Mouse (Mus musculus) kidney, postnatal 4 days (tissue): ENCODE data around the gene Olfr804.

Experiments
- DNase-seq, 2 experiments: peaks; one replicate each; pipeline ENCODE4 v3.0.0; 2021; ENCODE audit warnings: mixed read lengths in 2 of 2

Gene Olfr804

GRCm38 (mm10) chr10:129702910-129703309, at the start of gene Olfr804:
Gene Olfr804 (plus strand): TSS chr10:129703210.
- no peak for DNase-seq

GRCm38 (mm10) chr10:129657394-129657793, 45.6 kb upstream of the Olfr804 start, which contains the start of gene Olfr800:
Gene Olfr800 (plus strand): TSS chr10:129657694.
- DNase-seq, result no peak

GRCm38 (mm10) chr10:129673765-129674164, 29.2 kb upstream of the Olfr804 start, which contains the start of gene Olfr801:
Gene Olfr801 (minus strand): TSS chr10:129673865.
- DNase-seq, result no peak

- DNase-seq, result no peak
Measured at GRCm38 (mm10) chr10:129688069-129688468, 14.9 kb upstream of the Olfr804 start, which contains the start of gene Olfr802. Gene Olfr802 (minus strand): TSS chr10:129688169.

DNA sequence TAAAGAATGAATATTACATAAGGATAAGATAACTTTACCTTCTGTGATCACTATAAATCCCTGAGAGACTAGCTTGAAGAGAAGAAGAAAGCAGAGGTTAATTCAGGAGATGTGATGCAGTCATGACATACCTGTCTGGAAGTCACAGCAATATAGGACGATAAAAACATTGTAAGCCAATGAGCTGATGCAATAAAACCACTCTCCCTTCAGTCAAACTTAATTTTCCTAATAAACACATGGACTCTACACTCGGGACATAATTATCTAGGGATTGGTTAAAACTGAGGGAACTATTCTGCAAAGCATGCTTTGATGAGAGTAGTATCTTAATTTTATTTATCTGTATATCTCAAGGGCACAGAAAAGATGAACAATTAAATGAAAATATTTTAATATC, 8.8 kb upstream of the Olfr804 start, which contains the start of gene Olfr803:
TSS of gene Olfr803 (minus strand) at position 101 of the 400 bp plus-strand sequence.
- DNase-seq, result no peak

GRCm38 (mm10) chr10:129729275-129729674, 26.3 kb downstream of the Olfr804 start, which contains the start of gene Olfr805:
Gene Olfr805 (minus strand): TSS chr10:129729375.
- no peak for DNase-seq

DNA sequence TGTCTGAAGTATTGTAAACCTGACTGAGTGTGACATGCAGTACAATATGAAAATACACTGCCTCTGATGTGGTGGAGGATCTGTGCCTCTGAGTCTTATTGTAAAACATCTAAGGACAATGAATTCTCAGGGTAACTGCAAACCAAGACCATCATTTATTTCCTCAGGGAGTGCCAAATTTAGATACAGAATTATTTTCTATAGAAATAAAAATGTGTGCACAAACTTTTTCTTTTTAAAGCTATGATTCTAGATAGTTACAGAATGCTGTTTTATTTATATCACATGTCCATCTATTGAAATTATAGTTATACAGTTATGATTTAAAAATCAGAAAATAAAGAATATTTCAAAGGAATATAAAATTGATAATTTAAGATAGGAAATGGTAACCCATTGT, 38.8 kb downstream of the Olfr804 start, which contains the start of gene Olfr806:
TSS of gene Olfr806 (minus strand) at position 101 of the 400 bp plus-strand sequence.
- no peak for DNase-seq

DNA sequence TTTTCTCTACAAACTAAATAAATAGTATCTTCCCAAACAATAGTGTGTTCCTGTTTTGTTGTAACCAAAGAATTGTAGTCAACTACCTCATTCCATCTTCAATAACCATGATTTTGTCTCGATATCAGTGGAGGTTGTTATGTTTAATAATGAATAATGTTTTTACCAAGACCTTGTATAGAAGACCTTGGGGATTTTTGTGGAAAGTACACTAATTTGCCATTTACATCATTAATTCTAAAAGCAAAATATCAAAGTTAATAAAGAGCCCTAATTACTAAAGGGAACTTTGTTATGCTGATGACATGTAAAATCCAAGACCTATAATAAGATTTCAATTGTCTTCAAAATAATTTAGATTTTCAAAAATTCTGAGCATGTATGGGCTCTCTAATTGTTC, 54.7 kb downstream of the Olfr804 start, which contains the start of gene Olfr807:
TSS of gene Olfr807 (minus strand) at position 101 of the 400 bp plus-strand sequence.
- no peak for DNase-seq
